Mouse (Mus musculus): Measurements from ENCODE around the gene Sulf2. TPM values are rescaled to one million over a fixed set of nuclear protein-coding genes. Genes with fewer than 3 reads are reported as not detected.
"Not testable (repeated sequence)": the region's sequence is repeated elsewhere in the genome, so short reads cannot be mapped to it uniquely, and the experiment has no call there.

The Sulf2 gene
- polyA plus RNA-seq, 1 experiment, result 25.8 TPM

DNA sequence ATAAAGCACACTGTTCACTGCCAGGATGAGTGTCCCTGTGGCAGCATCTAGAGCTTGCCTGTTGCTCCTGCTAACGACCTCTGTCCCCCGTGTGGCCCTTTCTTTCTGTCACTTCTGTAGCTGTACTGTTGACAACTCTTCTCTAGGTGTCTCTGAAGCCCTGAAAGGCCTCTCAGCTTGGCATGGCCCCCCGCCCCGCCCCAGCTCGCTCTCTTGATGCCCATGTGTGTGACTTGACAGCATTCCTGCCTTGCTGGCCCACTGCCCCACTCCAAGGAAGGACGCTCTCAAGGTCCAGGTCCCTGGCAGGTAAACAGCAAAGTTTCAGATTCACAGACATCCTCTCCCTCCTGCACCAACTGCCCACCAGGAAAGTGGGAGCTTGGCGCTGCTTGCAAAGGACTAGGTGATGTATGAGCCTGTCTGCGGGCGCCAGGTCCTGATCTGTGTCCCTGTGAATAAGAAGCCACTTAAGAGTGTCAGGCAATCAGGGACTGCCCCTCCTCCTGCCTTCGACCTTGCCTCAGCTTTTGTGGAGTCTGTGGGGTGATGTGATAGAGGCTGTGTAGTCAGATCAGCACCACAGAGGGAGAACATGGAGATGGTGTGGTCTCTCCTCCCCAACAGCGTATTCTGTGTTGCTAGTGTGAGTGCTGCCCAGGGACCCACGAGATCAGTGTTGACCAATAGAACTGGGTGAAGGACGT is 40.8 kb upstream of the Sulf2 start:
- no peak overlapping the region for H3K4me3 ChIP-seq (ENCODE audit: insufficient read depth, poor library complexity, severe bottlenecking)
- H3K27me3 ChIP-seq (ENCODE audit: control insufficient read depth, insufficient read depth, insufficient read length), result peaks cover 5% of the 10 kb centered on the region
- no peak for TF ChIP-seq USF1 (IDR thresholded peaks at IDR 0.05; ENCODE audit: low read depth)
- TF ChIP-seq MYOD1 (IDR thresholded peaks at IDR 0.05; ENCODE audit: control insufficient read depth, insufficient read length, low read depth), result no peak
- TF ChIP-seq CTCF (IDR thresholded peaks at IDR 0.05; ENCODE audit: control insufficient read depth, insufficient read depth, insufficient read length), result no peak
- TF ChIP-seq MAX (IDR thresholded peaks at IDR 0.05), result no peak
- TF ChIP-seq MYOG (IDR thresholded peaks at IDR 0.05; ENCODE audit: control insufficient read depth, extremely low read depth, insufficient read length), result no peak
- no peak for TF ChIP-seq CEBPB (IDR thresholded peaks at IDR 0.05; ENCODE audit: low read depth)
- TF ChIP-seq FOSL1 (IDR thresholded peaks at IDR 0.05; ENCODE audit: insufficient read depth, low read length, poor library complexity, severe bottlenecking), result no peak
- H3K79me2 ChIP-seq (ENCODE audit: control insufficient read depth, insufficient read depth), result no peaks in the 10 kb centered on the region
- H3ac ChIP-seq (ENCODE audit: control insufficient read depth, insufficient read length, low read depth), result no peak overlapping the region
- no peaks in the 10 kb centered on the region for H3K79me3 ChIP-seq (ENCODE audit: low read depth)
- H3K36me3 ChIP-seq (ENCODE audit: control insufficient read depth, insufficient read depth), result no peaks in the 10 kb centered on the region

DNA sequence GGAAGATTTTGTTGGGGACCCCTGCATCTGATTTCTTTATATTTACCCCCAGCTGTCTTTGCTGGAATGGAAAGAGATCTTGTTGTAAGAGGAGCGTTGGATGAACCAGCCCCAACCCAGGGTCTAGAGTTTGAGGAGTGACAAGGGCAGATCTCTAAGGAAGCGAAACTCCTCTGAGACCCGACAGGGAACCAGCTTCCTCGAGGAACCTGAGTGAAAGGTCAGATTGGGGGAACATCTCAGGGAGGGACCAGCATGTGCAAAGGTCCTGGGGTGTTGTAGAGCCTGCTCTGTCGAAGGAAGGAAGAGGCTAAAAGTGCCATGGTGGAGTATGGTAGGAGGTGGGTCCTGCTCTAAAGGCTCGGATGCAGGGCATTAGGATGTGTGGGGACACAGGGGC is 39.6 kb upstream of the Sulf2 start:
- no peak overlapping the region for H3ac ChIP-seq (ENCODE audit: control insufficient read depth, insufficient read length, low read depth)
- H3K4me3 ChIP-seq (ENCODE audit: insufficient read depth, poor library complexity, severe bottlenecking), result no peak overlapping the region
- no peaks in the 10 kb centered on the region for H3K79me3 ChIP-seq (ENCODE audit: low read depth)

DNA sequence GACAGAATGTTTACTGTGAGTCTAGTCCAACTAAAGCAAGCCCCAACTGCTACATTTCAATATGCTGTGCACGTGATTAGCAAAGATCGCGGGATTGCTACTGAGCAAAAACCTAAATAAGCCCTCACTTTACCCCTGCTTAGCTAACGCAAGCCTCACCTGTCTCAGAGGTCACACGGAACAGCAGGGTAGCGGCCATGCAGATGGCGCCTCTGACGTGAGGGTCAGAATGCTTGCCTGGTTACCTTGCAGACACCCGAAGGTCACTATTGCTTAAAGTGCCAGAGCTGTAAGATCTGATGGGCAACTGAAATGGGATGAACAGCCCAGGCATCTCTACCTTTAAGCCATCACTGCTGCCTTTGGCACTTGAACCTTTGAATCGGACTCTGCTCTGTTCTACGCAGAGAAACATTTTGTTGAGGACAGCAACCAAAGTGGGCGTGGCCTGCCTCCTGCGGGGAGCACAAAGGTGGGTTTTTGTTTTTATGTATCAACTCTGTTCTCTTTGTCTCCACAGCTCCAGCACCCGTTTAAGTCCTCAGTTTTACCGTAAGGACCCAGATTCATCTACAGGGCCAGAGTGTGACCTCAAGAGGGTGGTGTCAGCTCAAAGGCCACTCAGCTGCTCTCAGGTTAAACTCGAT is 38.8 kb upstream of the Sulf2 start:
- no peaks in the 10 kb centered on the region for H3K36me3 ChIP-seq (ENCODE audit: control insufficient read depth, insufficient read depth)
- no peak for TF ChIP-seq MYOD1 (IDR thresholded peaks at IDR 0.05; ENCODE audit: control insufficient read depth, insufficient read length, low read depth)
- no peak for TF ChIP-seq CTCF (IDR thresholded peaks at IDR 0.05; ENCODE audit: control insufficient read depth, insufficient read depth, insufficient read length)
- TF ChIP-seq USF1 (IDR thresholded peaks at IDR 0.05; ENCODE audit: low read depth), result no peak
- no peak overlapping the region for H3ac ChIP-seq (ENCODE audit: control insufficient read depth, insufficient read length, low read depth)
- H3K27me3 ChIP-seq (ENCODE audit: control insufficient read depth, insufficient read depth, insufficient read length), result peaks cover 5% of the 10 kb centered on the region
- no peak overlapping the region for H3K4me3 ChIP-seq (ENCODE audit: insufficient read depth, poor library complexity, severe bottlenecking)
- H3K79me2 ChIP-seq (ENCODE audit: control insufficient read depth, insufficient read depth), result no peaks in the 10 kb centered on the region
- H3K79me3 ChIP-seq (ENCODE audit: low read depth), result no peaks in the 10 kb centered on the region

More for the DNA sequence above, 39.6 kb upstream of the Sulf2 start:
- no peaks in the 10 kb centered on the region for H3K36me3 ChIP-seq (ENCODE audit: control insufficient read depth, insufficient read depth)
- no peaks in the 10 kb centered on the region for H3K79me2 ChIP-seq (ENCODE audit: control insufficient read depth, insufficient read depth)
- peaks cover 5% of the 10 kb centered on the region for H3K27me3 ChIP-seq (ENCODE audit: control insufficient read depth, insufficient read depth, insufficient read length)
- TF ChIP-seq MAX (IDR thresholded peaks at IDR 0.05) (no peak), MYOD1 (IDR thresholded peaks at IDR 0.05; ENCODE audit: control insufficient read depth, insufficient read length, low read depth) (no peak)

DNA sequence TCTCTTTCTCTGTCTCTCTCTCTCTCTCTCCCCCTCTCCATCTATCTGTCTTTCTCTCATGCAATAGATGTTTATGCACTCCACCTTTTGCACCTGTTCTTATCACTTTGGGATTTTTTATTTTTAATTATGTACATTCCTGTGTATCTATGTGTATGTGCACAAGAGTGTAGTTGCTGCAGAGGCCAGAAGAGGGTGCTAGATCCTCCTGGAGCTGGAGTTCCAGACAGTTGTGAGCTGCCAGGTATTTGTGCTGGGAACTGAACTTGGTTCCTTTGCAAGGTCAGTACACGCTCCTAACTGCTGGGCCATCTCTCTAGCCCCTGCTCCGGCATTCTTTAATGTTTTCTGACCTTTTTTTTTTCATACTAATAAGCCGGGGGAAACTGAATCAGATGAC is 38.0 kb upstream of the Sulf2 start:
- H3K27me3 ChIP-seq (ENCODE audit: control insufficient read depth, insufficient read depth, insufficient read length), result peaks cover 5% of the 10 kb centered on the region
- TF ChIP-seq MAX (IDR thresholded peaks at IDR 0.05) (no peak), MYOG (IDR thresholded peaks at IDR 0.05; ENCODE audit: control insufficient read depth, extremely low read depth, insufficient read length) (no peak), MYOD1 (IDR thresholded peaks at IDR 0.05; ENCODE audit: control insufficient read depth, insufficient read length, low read depth) (no peak), FOSL1 (IDR thresholded peaks at IDR 0.05; ENCODE audit: insufficient read depth, low read length, poor library complexity, severe bottlenecking) (no peak), CTCF (IDR thresholded peaks at IDR 0.05; ENCODE audit: control insufficient read depth, insufficient read depth, insufficient read length) (no peak), CEBPB (IDR thresholded peaks at IDR 0.05; ENCODE audit: low read depth) (no peak), USF1 (IDR thresholded peaks at IDR 0.05; ENCODE audit: low read depth) (no peak)
- H3K36me3 ChIP-seq (ENCODE audit: control insufficient read depth, insufficient read depth), result no peaks in the 10 kb centered on the region
- no peaks in the 10 kb centered on the region for H3K79me2 ChIP-seq (ENCODE audit: control insufficient read depth, insufficient read depth)
- no peaks in the 10 kb centered on the region for H3K79me3 ChIP-seq (ENCODE audit: low read depth)
- H3K4me3 ChIP-seq (ENCODE audit: insufficient read depth, poor library complexity, severe bottlenecking), result no peak overlapping the region
- no peak overlapping the region for H3ac ChIP-seq (ENCODE audit: control insufficient read depth, insufficient read length, low read depth)

DNA sequence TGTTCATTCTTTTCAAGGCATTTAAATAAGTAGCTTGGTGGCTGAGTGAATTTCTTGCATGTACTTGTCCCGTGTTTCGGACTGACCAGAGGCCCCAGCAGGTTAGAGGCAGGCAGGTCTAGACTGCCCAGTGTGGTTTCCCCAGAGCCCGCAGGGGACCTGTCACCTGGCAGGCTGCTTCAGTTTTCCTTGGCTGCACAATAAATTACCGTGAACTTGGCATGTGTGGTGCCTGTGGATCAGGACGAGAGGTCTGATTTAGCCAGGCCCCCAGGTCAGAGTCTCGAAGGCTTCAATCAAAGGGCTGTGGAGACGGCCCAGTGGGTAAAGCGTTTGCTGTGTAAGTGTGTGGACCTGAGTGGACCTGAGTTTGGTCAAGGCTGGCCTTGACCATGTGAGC is 35.4 kb upstream of the Sulf2 start:
- H3K27me3 ChIP-seq (ENCODE audit: control insufficient read depth, insufficient read depth, insufficient read length), result no peaks in the 10 kb centered on the region
- TF ChIP-seq FOSL1 (IDR thresholded peaks at IDR 0.05; ENCODE audit: insufficient read depth, low read length, poor library complexity, severe bottlenecking) (no peak), CTCF (IDR thresholded peaks at IDR 0.05; ENCODE audit: control insufficient read depth, insufficient read depth, insufficient read length) (no peak), MYOG (IDR thresholded peaks at IDR 0.05; ENCODE audit: control insufficient read depth, extremely low read depth, insufficient read length) (no peak), USF1 (IDR thresholded peaks at IDR 0.05; ENCODE audit: low read depth) (no peak), MYOD1 (IDR thresholded peaks at IDR 0.05; ENCODE audit: control insufficient read depth, insufficient read length, low read depth) (no peak), MAX (IDR thresholded peaks at IDR 0.05) (no peak)
- no peaks in the 10 kb centered on the region for H3K79me3 ChIP-seq (ENCODE audit: low read depth)
- H3ac ChIP-seq (ENCODE audit: control insufficient read depth, insufficient read length, low read depth), result peak overlapping the region; percentile 16
- H3K79me2 ChIP-seq (ENCODE audit: control insufficient read depth, insufficient read depth), result no peaks in the 10 kb centered on the region
- no peak overlapping the region for H3K4me3 ChIP-seq (ENCODE audit: insufficient read depth, poor library complexity, severe bottlenecking)
- H3K36me3 ChIP-seq (ENCODE audit: control insufficient read depth, insufficient read depth), result no peaks in the 10 kb centered on the region

DNA sequence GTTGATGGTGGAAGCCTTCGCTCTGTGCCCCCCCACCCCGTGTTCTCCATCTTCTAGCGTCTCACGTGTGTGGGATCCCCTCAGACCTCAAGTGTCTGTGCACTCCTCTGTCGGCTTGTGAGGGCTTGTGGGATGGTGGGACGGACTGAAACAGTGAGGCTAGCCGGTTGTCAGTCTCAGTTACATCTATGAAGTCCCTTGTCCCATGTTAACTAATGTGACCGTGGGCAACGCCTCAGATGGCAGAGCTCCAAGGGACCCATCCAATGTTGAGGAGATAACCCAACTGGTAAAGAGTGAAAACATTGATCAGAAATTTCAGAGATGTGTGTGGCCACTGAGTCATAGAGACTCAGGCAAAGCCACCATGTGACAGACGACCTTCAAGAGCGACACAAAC is 33.7 kb upstream of the Sulf2 start:
- no peaks in the 10 kb centered on the region for H3K79me2 ChIP-seq (ENCODE audit: control insufficient read depth, insufficient read depth)
- H3K79me3 ChIP-seq (ENCODE audit: low read depth), result no peaks in the 10 kb centered on the region
- no peak overlapping the region for H3ac ChIP-seq (ENCODE audit: control insufficient read depth, insufficient read length, low read depth)
- no peaks in the 10 kb centered on the region for H3K36me3 ChIP-seq (ENCODE audit: control insufficient read depth, insufficient read depth)
- TF ChIP-seq FOSL1 (IDR thresholded peaks at IDR 0.05; ENCODE audit: insufficient read depth, low read length, poor library complexity, severe bottlenecking), result no peak
- no peak for TF ChIP-seq USF1 (IDR thresholded peaks at IDR 0.05; ENCODE audit: low read depth)
- no peak for TF ChIP-seq MYOG (IDR thresholded peaks at IDR 0.05; ENCODE audit: control insufficient read depth, extremely low read depth, insufficient read length)
- TF ChIP-seq MAX (IDR thresholded peaks at IDR 0.05), result no peak
- no peak for TF ChIP-seq CTCF (IDR thresholded peaks at IDR 0.05; ENCODE audit: control insufficient read depth, insufficient read depth, insufficient read length)
- TF ChIP-seq CEBPB (IDR thresholded peaks at IDR 0.05; ENCODE audit: low read depth), result no peak
- TF ChIP-seq MYOD1 (IDR thresholded peaks at IDR 0.05; ENCODE audit: control insufficient read depth, insufficient read length, low read depth), result no peak
- no peaks in the 10 kb centered on the region for H3K27me3 ChIP-seq (ENCODE audit: control insufficient read depth, insufficient read depth, insufficient read length)
- no peak overlapping the region for H3K4me3 ChIP-seq (ENCODE audit: insufficient read depth, poor library complexity, severe bottlenecking)

DNA sequence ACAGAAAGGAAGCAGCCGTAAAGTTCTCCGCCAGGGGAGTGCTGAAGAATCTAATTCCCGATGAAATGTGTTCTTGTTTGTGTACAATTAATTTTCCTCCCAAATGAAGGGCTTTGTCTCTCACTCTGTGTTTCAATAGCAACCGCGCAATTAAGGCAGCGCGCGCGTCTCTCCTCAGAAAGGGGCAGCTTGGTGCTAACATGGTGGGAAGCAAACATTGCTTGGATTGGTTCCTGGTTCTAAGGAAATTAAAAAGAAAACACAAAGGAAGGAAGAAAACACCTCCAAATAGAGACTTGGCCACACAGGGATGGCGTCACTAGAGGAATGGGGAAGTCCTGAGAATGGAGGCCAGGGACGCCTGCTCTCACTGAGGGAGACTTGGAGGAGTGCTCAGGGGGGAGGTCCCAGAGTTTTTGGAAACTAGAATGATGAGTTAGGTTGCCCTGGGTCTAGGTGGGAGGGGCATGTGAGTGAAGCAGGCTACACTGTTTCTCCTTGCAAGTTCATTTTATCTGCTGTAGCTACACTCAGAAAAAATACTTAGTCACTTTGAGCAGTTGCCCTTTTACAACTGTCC is 32.5 kb upstream of the Sulf2 start:
- not testable (repeated sequence) for H3K79me3 ChIP-seq (ENCODE audit: low read depth); H3ac ChIP-seq (ENCODE audit: control insufficient read depth, insufficient read length, low read depth); H3K27me3 ChIP-seq (ENCODE audit: control insufficient read depth, insufficient read depth, insufficient read length); H3K4me3 ChIP-seq (ENCODE audit: insufficient read depth, poor library complexity, severe bottlenecking); H3K79me2 ChIP-seq (ENCODE audit: control insufficient read depth, insufficient read depth); H3K36me3 ChIP-seq (ENCODE audit: control insufficient read depth, insufficient read depth)

DNA sequence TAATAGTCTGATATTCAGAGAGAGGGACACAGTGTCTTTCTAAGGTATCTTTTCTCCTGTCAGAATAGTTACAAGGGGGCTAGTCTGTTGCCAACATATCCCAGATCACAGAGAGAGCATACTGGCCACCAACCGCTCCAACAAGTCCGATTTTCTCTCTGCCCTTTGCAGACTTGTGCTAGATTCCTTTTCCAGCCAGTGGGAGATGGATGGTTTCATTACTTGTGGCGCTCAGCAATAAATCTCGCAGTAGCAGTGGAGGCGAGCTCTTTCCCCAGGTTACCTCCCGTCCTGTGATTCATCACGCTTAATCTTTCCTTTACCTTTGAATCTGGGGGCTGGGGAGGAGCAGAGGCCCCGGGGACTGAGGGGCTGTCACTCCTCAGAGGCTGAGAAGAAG is 31.9 kb upstream of the Sulf2 start:
- not testable (repeated sequence) for H3K27me3 ChIP-seq (ENCODE audit: control insufficient read depth, insufficient read depth, insufficient read length); H3K79me2 ChIP-seq (ENCODE audit: control insufficient read depth, insufficient read depth); H3K36me3 ChIP-seq (ENCODE audit: control insufficient read depth, insufficient read depth); H3K79me3 ChIP-seq (ENCODE audit: low read depth); H3ac ChIP-seq (ENCODE audit: control insufficient read depth, insufficient read length, low read depth); H3K4me3 ChIP-seq (ENCODE audit: insufficient read depth, poor library complexity, severe bottlenecking)

All from C2C12 (cell line).